Mouse (Mus musculus) left cerebral cortex, adult 18-20 months (tissue): ENCODE measurements at regions not wholly inside any gene's neighbourhood (a gene's known extent, or its start where the extent isn't known, plus 50 kb on each side); places are given as distances from the start of the nearest gene placed in this dataset.

Experiments used
- DNase-seq, 2 experiments: peaks; one replicate each; pipeline ENCODE4 v3.0.0; 2021 to 2022; ENCODE audit warnings: low spot score in 2 of 2, mixed read lengths in 1 of 2
- microRNA-seq, 2 experiments: library from miRNA; unstranded; fragments of <30 nt; microRNA quantifications; one replicate each; pipeline ENCODE4 v1.2.0; 2021

DNA sequence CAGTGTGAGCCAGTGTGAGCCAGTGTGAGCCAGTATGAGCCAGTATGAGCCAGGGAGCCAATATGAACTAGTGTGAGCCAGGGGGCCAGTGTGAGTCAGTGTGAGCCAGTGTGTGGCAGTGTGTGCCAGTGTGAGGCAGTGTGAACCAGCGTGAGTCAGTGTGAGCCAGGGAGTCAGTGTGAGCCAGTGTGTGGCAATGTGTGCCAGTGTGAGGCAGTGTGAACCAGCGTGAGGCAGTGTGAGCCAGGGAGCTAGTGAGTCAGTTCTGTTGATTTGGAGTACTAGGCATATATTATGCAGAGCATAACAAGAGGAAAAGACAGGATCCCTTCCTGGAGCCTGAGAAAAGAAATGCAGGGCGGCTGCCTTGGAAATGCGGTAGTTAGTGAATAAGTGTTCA lies 82.7 kb upstream of the Zfhx3 start:
- DNase-seq = no peak

DNA sequence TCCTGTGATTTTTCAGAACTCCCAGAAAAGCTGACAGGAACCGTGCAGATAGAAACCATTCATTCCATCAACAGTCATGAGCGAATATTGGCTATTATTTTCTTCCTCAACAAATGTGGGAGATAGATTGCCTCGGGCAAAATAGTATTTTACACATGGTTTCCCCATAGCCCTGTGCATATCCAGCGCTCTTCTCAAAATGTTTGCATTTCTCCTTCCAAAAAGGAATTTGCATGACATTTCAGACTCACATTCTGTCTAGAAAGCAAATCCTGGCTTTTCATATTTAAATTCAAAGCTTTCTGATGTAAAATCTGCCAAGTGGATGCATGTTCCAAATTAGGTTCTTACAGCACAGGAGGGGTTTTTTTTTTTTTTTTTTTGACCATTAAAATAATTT lies 82.2 kb upstream of the Zfhx3 start:
- no peak for DNase-seq

DNA sequence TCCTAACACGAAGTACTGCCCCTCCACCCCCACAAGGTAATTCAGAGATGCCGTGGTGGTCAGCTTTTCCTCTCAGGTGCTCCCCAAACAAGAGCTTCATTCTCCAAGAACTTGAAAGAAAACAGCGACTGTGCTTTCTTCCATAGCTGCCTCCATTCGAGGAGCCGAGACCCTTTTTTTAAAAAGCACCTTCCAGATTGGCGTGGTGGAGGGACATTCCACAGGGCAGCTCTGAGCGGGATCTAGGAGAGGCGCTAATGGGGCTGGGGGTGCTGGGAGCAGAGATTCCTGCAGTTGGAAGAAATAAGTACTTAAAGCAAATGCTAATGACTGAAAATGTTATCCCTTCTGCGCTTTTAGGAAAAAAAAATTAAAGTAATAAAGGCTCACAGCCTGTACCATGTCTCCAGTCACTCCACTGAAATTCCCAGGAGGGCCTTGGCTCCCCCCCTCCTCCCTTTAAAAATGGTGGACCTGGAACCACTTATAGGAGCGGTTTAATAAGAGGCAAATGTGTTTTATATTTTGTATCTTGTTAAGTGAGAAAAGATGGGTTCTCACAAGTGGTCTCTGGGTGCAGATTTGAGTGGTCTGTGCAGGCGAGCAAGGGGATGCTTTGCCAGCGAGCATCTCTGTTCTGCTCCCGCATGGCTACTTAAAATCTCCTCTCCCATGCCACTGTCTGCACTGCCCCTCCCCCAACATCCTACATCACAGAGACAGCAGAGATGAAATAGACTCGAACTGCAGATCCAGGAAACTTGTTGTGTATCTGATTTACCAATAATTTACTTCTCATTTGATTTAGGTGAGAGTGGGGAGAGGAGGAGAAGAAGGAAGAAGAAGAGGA lies 77.4 kb upstream of the Zfhx3 start:
- no peak for DNase-seq

DNA sequence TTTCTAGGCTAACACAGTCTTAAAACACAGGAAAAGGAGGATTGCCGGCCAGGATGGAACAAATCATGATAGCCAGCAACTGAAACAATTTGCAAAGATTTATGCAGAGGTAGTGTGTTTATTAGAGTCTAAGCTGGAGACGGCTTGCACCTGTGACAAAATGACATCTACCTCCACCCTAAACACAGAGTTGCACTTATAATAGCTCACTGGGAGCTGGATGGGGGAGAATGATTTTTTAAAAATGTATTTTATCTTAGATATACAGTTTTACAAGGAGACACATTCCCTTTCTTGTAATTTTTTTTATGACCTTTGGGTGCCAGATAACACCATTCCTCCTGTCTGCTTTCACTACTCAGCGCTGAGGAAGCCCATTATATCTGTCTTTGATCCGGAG lies 76.7 kb upstream of the Zfhx3 start:
- no peak for DNase-seq

DNA sequence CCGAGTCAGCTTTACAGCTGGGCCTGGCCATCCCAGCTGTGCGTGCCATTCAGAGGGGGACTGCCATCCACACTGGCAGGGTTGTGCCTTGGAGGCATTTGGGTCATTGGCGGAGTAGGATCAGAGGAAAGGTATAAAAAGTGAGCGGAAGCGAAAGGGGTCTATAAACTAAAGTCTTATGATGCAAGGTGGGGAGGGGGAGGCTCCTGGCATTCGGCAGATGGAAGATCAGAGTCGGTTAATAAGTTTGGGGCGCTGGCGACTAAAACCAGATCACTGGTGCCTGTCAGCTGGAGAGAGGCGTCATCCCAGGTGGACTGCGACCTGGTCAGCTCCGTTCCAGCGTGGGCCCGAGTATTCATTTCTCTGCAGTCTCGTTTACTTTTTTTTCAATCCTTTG lies 70.7 kb upstream of the Zfhx3 start:
- no peak for DNase-seq

DNA sequence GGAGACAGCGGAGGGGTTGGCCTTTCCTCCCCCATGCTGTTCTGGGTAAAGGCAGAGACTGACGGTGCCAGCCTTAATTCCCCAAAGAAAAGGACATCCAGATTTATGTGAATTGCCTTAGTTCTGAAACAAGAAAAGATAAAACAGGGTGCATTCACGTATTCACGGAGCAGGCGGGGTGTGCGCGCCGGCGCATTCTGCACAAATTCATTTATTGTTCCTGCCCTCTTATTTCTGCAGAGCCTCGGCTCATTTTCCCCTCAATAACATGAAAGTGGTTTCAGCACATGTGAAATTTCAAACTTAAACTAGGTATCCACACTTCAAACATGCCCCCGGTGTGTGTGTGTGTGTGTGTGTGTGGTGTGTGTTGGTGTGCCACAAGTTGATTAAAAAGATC lies 70.3 kb upstream of the Zfhx3 start:
- no peak for DNase-seq

DNA sequence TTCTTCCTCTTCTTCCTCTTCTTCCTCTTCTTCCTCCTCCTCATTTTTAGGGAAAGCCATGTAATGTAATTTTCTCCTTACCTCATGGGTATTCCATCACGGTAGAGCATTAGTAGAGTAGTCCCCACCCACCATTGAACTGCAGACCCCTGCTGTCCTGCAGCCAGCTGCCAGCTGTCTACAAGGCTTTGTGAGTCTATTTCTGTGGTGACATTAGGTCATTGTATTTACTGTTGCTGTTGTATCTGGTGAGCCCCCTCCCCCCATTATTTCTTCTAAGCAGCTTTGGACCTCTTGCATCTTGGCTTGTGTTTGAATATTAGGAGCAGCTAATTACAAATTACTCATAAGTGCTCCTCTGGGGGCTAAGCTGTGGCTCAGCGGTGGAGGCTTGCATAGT lies 66.0 kb upstream of the Zfhx3 start:
- DNase-seq = no peak

DNA sequence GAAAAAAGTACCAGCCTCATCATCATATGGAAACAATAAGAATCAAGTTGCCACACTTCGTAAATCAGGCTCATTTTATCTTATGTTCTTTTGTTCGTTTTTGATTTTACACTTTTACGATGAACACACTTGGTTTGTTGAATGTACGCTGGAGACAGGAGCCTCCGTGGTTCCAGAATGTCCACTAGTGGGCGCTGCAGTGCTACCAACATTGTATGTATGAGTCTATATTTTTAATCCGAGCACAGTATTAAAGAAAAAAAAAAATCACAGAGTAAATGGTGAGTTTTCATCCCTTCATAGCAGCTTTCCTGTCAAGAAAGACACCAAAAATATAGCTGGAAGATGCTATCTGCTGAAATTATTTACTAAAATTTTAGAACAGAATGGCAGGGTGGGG lies 60.6 kb upstream of the Zfhx3 start:
- DNase-seq = peak; percentile 68 to 83

DNA sequence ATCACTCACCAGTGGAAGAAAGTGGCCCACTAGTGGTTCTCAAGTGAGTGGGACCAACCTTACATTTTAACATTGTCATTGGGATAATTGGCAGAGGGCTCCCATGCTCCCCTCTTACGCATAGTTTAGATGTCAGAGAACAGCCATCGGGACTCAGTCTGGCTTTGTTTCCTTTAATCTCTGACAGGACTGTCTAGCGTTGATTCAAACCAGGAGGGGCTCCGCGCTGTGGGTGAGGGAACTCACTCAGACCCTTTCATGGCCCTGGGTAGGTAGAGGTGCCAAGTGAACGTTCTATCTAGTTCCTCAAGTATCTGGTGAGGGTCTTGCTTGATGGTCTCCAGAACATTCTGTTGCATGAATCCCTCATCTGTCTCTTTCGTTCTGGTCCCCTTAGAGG lies 56.9 kb upstream of the Zfhx3 start:
- DNase-seq = no peak

DNA sequence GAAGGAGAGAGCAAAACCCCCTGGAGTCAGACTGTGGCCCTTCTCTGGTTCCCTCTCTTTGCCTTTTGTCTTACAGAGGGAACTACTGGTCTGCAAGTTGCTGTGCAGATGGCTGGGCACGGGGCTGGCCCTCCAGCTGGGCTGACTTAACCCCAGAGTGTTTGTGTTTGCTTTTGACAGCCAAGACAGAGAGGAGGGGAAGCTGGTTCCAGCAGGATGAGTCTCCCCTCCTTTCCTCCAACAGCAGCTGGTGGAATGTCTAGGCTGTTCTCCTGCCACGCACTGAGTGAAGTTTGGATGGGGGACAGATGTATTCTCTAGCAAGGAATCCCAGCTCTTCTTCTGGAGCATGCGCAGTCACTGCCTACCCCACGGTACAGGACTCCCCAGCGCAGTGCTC lies 56.5 kb upstream of the Zfhx3 start:
- DNase-seq = no peak

DNA sequence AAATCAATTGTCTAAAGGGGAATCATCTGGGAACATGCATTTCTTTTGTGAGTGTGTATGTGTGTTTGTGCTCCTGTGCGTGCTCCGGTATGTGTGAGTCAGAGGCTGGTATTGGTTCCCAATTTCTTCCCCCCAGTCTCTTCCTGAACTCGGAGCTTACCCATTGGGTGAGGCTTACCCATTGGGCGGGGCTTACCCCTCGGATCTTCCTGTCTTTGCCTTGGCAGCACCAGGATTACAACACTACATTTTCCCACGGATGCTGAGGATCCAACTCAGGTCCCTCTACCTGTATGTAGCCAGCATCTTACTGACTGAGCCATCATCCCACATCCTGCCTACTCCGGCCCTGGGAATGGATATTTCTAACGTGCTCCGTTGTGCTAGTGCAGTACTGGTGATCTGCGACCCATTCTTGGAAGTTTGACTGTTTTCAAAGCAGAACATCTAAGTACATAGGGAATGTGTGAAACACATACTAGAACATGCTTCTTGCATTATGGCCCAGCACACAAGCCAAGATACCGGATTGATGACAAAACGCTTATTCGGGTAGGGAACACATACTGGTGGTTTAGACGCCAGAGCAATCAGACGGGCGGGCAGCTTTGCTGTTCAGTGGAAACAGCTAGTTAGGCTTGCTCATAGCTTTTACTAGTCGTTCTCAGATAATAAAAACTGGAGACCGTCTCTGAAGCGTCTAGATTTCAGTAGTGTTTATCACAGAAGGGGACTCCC lies 55.8 kb upstream of the Zfhx3 start:
- DNase-seq = no peak

DNA sequence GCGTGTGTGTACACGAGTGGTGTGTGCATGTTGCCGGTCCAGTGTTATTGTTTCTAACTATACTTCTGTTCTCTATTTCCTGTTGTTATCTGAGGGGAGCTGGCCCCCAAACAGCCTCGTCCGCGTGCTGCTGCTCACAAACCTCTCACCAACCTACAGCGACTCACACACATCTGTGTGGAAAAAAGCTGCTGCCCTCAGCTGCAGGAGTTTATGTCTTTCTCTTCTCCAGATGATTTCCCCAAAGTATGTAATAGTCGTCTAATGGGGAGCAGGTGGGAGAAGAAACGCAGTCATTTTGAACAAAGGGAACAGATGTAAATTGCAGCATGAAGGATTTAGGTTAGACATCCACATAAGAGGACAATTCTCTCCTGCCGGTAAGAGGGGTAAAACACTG lies 55.1 kb upstream of the Zfhx3 start:
- no peak for DNase-seq

DNA sequence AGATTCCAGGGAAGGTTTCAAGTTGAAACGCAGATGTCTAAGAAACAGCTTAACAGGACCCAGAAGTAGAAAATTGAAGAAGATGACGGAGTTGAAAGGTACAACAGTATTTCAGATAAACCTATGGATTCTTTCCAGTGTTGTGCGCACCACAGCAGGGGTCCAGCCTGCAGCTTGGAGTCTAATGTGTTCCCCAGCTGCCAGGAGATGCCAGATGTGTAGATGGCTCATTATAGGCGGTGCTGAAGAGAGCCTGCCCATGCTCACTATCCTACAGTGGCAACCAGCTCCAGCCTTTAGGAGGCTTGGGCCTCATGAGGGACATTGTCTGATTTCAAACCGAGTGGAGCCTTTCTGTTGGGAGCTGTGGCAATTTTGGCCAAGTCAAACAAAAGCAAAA lies 51.5 kb upstream of the Zfhx3 start:
- DNase-seq = no peak

Small RNA genes in the stretch of these regions (microRNA-seq; reads per million reads assigned to microRNA genes)
- gene Gm22825 = 0 reads per million in 2 experiments
- gene Gm23646 = 0 reads per million in 2 experiments
